Mouse (Mus musculus): ENCODE data around the gene Trpv6. TPM values are rescaled to one million over a fixed set of nuclear protein-coding genes. Genes with fewer than 3 reads are reported as not detected.

The Trpv6 gene
- 0.11 TPM in 1 of 2 replicates, not detected in the other for polyA plus RNA-seq (2016; fragmentation: Nextera tagmentation; extraction: Ambion mirVana)

GRCm38 (mm10) chr6:41636178-41636577 is at the start of gene Trpv6:
Trpv6 (minus strand) TSS chr6:41636405.
- ATAC-seq (ENCODE audit: insufficient number of reproducible peaks, low FRiP score), result no peak
- 0 out of 2 replicates have a peak, but pooled peaks cover 3% of the 10 kb centered on the region for H3K27me3 ChIP-seq (replicated peaks)
- WGBS, result 10% methylated on average over 5 of the region's 5 CpGs
- no peak within 1 kb of the TSS for H3K27ac ChIP-seq (ENCODE audit: poor library complexity, severe bottlenecking)
- no peak within 1 kb of the TSS for H3K4me2 ChIP-seq
- H3K4me1 ChIP-seq (replicated peaks), result no peaks in the 10 kb centered on the region
- H3K4me3 ChIP-seq, result no peak within 1 kb of the TSS
- no peak within 1 kb of the TSS for H3K9ac ChIP-seq
- H3K36me3 ChIP-seq, result no peaks in the 10 kb centered on the region
- no peaks in the 10 kb centered on the region for H3K9me3 ChIP-seq (replicated peaks)

GRCm38 (mm10) chr6:41685596-41685995 is 49.4 kb upstream of the Trpv6 start:
- ATAC-seq (ENCODE audit: insufficient number of reproducible peaks, low FRiP score), result no peak
- Histone ChIP-seq H3K4me2 (no peak overlapping the region), H3K27ac (ENCODE audit: poor library complexity, severe bottlenecking) (no peak overlapping the region), H3K9me3 (replicated peaks) (no peaks in the 10 kb centered on the region), H3K4me3 (no peak overlapping the region), H3K9ac (no peak overlapping the region), H3K4me1 (replicated peaks) (no peaks in the 10 kb centered on the region), H3K36me3 (no peaks in the 10 kb centered on the region), H3K27me3 (replicated peaks) (no peaks in the 10 kb centered on the region)
- WGBS, result 82% methylated on average over 3 of the region's 3 CpGs

GRCm38 (mm10) chr6:41684911-41685310 is 48.7 kb upstream of the Trpv6 start:
- Histone ChIP-seq H3K4me2 (no peak overlapping the region), H3K9me3 (replicated peaks) (no peaks in the 10 kb centered on the region), H3K4me3 (no peak overlapping the region), H3K36me3 (no peaks in the 10 kb centered on the region), H3K9ac (no peak overlapping the region), H3K4me1 (replicated peaks) (no peaks in the 10 kb centered on the region), H3K27me3 (replicated peaks) (no peaks in the 10 kb centered on the region), H3K27ac (ENCODE audit: poor library complexity, severe bottlenecking) (no peak overlapping the region)
- 29% methylated on average over 5 of the region's 5 CpGs for WGBS
- no peak for ATAC-seq (ENCODE audit: insufficient number of reproducible peaks, low FRiP score)

GRCm38 (mm10) chr6:41684131-41684530 is 47.9 kb upstream of the Trpv6 start, which contains the start of gene Llcfc1:
Llcfc1 (plus strand) TSS chr6:41684431.
- Histone ChIP-seq H3K36me3 (no peaks in the 10 kb centered on the region), H3K9me3 (replicated peaks) (no peaks in the 10 kb centered on the region), H3K4me2 (no peak within 1 kb of the TSS), H3K4me3 (no peak within 1 kb of the TSS), H3K9ac (no peak within 1 kb of the TSS), H3K27ac (ENCODE audit: poor library complexity, severe bottlenecking) (no peak within 1 kb of the TSS), H3K27me3 (replicated peaks) (no peaks in the 10 kb centered on the region), H3K4me1 (replicated peaks) (no peaks in the 10 kb centered on the region)
- 89% methylated on average over 2 of the region's 2 CpGs for WGBS
- ATAC-seq (ENCODE audit: insufficient number of reproducible peaks, low FRiP score), result no peak

- Histone ChIP-seq H3K4me3 (no peak overlapping the region), H3K4me1 (replicated peaks) (no peaks in the 10 kb centered on the region), H3K27ac (ENCODE audit: poor library complexity, severe bottlenecking) (no peak overlapping the region), H3K9me3 (replicated peaks) (no peaks in the 10 kb centered on the region), H3K36me3 (no peaks in the 10 kb centered on the region), H3K27me3 (replicated peaks) (no peaks in the 10 kb centered on the region), H3K9ac (no peak overlapping the region), H3K4me2 (no peak overlapping the region)
- ATAC-seq (ENCODE audit: insufficient number of reproducible peaks, low FRiP score), result no peak
- WGBS, result 88% methylated on average over 5 of the region's 5 CpGs
These were observed 45.5 kb upstream of the Trpv6 start for GRCm38 (mm10) chr6:41681656-41682055.

GRCm38 (mm10) chr6:41680669-41681068 is 44.5 kb upstream of the Trpv6 start, which contains the start of gene Trpv5:
Trpv5 (minus strand) TSS chr6:41680769.
- ATAC-seq (ENCODE audit: insufficient number of reproducible peaks, low FRiP score), result no peak
- Histone ChIP-seq H3K4me2 (no peak within 1 kb of the TSS), H3K27ac (ENCODE audit: poor library complexity, severe bottlenecking) (no peak within 1 kb of the TSS), H3K9me3 (replicated peaks) (no peaks in the 10 kb centered on the region), H3K36me3 (no peaks in the 10 kb centered on the region), H3K4me3 (no peak within 1 kb of the TSS), H3K4me1 (replicated peaks) (no peaks in the 10 kb centered on the region), H3K9ac (no peak within 1 kb of the TSS), H3K27me3 (replicated peaks) (no peaks in the 10 kb centered on the region)
- 70% methylated on average over 1 of the region's 1 CpGs for WGBS

GRCm38 (mm10) chr6:41676530-41676929 is 40.3 kb upstream of the Trpv6 start:
- no peak for ATAC-seq (ENCODE audit: insufficient number of reproducible peaks, low FRiP score)
- Histone ChIP-seq H3K27ac (ENCODE audit: poor library complexity, severe bottlenecking) (no peak overlapping the region), H3K9me3 (replicated peaks) (peaks cover 5% of the 10 kb centered on the region; the same call in 1 of the 2 replicates), H3K9ac (no peak overlapping the region), H3K36me3 (no peaks in the 10 kb centered on the region), H3K4me1 (replicated peaks) (no peaks in the 10 kb centered on the region), H3K27me3 (replicated peaks) (no peaks in the 10 kb centered on the region), H3K4me3 (no peak overlapping the region), H3K4me2 (no peak overlapping the region)
- WGBS, result 88% methylated on average over 2 of the region's 2 CpGs

- Histone ChIP-seq H3K27ac (ENCODE audit: poor library complexity, severe bottlenecking) (no peak overlapping the region), H3K27me3 (replicated peaks) (no peaks in the 10 kb centered on the region), H3K36me3 (no peaks in the 10 kb centered on the region), H3K9ac (no peak overlapping the region), H3K4me1 (replicated peaks) (no peaks in the 10 kb centered on the region), H3K9me3 (replicated peaks) (no peaks in the 10 kb centered on the region), H3K4me2 (no peak overlapping the region), H3K4me3 (no peak overlapping the region)
- 35% methylated on average over 2 of the region's 2 CpGs for WGBS
- ATAC-seq (ENCODE audit: insufficient number of reproducible peaks, low FRiP score), result no peak
These were observed 26.1 kb upstream of the Trpv6 start for GRCm38 (mm10) chr6:41662320-41662719.

- H3K9me3 ChIP-seq (replicated peaks), result no peaks in the 10 kb centered on the region
- 44% methylated on average over 1 of the region's 1 CpGs for WGBS
- H3K4me2 ChIP-seq, result no peak overlapping the region
- no peaks in the 10 kb centered on the region for H3K36me3 ChIP-seq
- ATAC-seq (ENCODE audit: insufficient number of reproducible peaks, low FRiP score), result no peak
- H3K4me1 ChIP-seq (replicated peaks), result no peaks in the 10 kb centered on the region
- no peak overlapping the region for H3K4me3 ChIP-seq
- no peak overlapping the region for H3K9ac ChIP-seq
- no peaks in the 10 kb centered on the region for H3K27me3 ChIP-seq (replicated peaks)
- H3K27ac ChIP-seq (ENCODE audit: poor library complexity, severe bottlenecking), result no peak overlapping the region
These were observed 22.3 kb upstream of the Trpv6 start for GRCm38 (mm10) chr6:41658487-41658886.

- no peak for ATAC-seq (ENCODE audit: insufficient number of reproducible peaks, low FRiP score)
- H3K4me1 ChIP-seq (replicated peaks), result no peaks in the 10 kb centered on the region
These were observed 18.4 kb upstream of the Trpv6 start for GRCm38 (mm10) chr6:41654648-41655047.

GRCm38 (mm10) chr6:41653173-41653572 is 17.0 kb upstream of the Trpv6 start:
- H3K9ac ChIP-seq, result no peak overlapping the region
- no peak overlapping the region for H3K27ac ChIP-seq (ENCODE audit: poor library complexity, severe bottlenecking)
- no peak for ATAC-seq (ENCODE audit: insufficient number of reproducible peaks, low FRiP score)
- no peaks in the 10 kb centered on the region for H3K4me1 ChIP-seq (replicated peaks)
- no peaks in the 10 kb centered on the region for H3K9me3 ChIP-seq (replicated peaks)
- H3K36me3 ChIP-seq, result no peaks in the 10 kb centered on the region
- no peaks in the 10 kb centered on the region for H3K27me3 ChIP-seq (replicated peaks)
- no peak overlapping the region for H3K4me3 ChIP-seq
- no peak overlapping the region for H3K4me2 ChIP-seq
- 79% methylated on average over 5 of the region's 5 CpGs for WGBS

More at GRCm38 (mm10) chr6:41654648-41655047, 18.4 kb upstream of the Trpv6 start:
- Histone ChIP-seq H3K27me3 (replicated peaks) (no peaks in the 10 kb centered on the region), H3K36me3 (no peaks in the 10 kb centered on the region), H3K4me3 (no peak overlapping the region), H3K4me2 (no peak overlapping the region), H3K9me3 (replicated peaks) (no peaks in the 10 kb centered on the region), H3K9ac (no peak overlapping the region), H3K27ac (ENCODE audit: poor library complexity, severe bottlenecking) (no peak overlapping the region)
- WGBS, result 63% methylated on average over 8 of the region's 8 CpGs

- Histone ChIP-seq H3K27ac (ENCODE audit: poor library complexity, severe bottlenecking) (no peak overlapping the region), H3K4me3 (no peak overlapping the region), H3K27me3 (replicated peaks) (no peaks in the 10 kb centered on the region), H3K4me1 (replicated peaks) (no peaks in the 10 kb centered on the region), H3K9me3 (replicated peaks) (no peaks in the 10 kb centered on the region), H3K9ac (no peak overlapping the region), H3K4me2 (no peak overlapping the region), H3K36me3 (no peaks in the 10 kb centered on the region)
- no peak for ATAC-seq (ENCODE audit: insufficient number of reproducible peaks, low FRiP score)
These were observed 10.5 kb upstream of the Trpv6 start for GRCm38 (mm10) chr6:41646672-41647071.

Data from heart, embryonic 12.5 days (tissue).